ENCODE assay signal across 26 mouse cellular contexts in the genomic region with DNA sequence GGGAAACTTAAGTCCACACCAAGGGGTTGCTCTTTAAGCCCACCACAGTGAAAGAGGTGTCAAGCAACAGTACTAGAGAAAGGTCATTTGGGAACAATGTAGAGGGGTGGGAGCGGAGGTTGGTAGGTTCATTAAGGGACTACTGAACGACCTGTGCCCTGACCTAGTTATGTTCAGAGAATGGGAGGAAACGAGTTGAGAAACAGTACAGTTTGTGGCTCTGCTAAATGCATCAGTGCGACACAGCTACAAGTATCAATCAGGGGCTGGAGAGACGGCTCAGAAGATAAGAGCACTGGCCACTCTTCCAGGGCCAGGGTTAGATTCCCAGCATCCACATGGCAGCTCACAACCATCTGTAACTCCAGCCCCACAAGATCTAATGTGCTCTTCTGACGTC.
DNase-seq lines count a peak whose midpoint lies in the region; ATAC-seq lines count a peak whose summit lies in the region.
"Had no signal": no experiment of that assay in that cellular context is flagged by ENCODE, and none has a peak within 500 bp of the region (broad histone marks: within the 10 kb centered on the region; RNA-seq: fewer than 3 reads in every experiment).

No protein-coding gene starts in this region.

- WGBS in heart, embryonic 10.5 days, result 67% methylated on average over 6 of the region's 6 CpGs
- 71% methylated on average over 6 of the region's 6 CpGs for WGBS in embryonic facial prominence, embryonic 12.5 days
- 57% methylated on average over 6 of the region's 6 CpGs for WGBS in limb, embryonic 13.5 days
- 71% methylated on average over 6 of the region's 6 CpGs for WGBS in neural tube, embryonic 15.5 days

- intact Hi-C loops in heart, postnatal 10 days (cut with DNase I), result loop anchor here (2.0 kb wide), 1 partner anchor 85 kb away; a partner anchor contains a TSS

- H3K9me3 ChIP-seq in heart, embryonic 10.5 days, result no peaks in the 10 kb centered on the region
- no peaks in the 10 kb centered on the region for H3K9me3 ChIP-seq in embryonic facial prominence, embryonic 12.5 days
- H3K9me3 ChIP-seq in limb, embryonic 13.5 days, result no peaks in the 10 kb centered on the region
- H3K9me3 ChIP-seq in neural tube, embryonic 15.5 days (replicated peaks), result no peaks in the 10 kb centered on the region
- H3K9me3 ChIP-seq: embryonic facial prominence, embryonic 15.5 days; forebrain, embryonic 12.5 days; forebrain, embryonic 15.5 days; heart, embryonic 12.5 days; heart, embryonic 15.5 days; hindbrain, embryonic 10.5 days; hindbrain, embryonic 13.5 days; intestine, embryonic 15.5 days had no signal

- H3K4me1 ChIP-seq in heart, embryonic 10.5 days, result peaks cover 61% of the 10 kb centered on the region
- peaks cover 47% of the 10 kb centered on the region for H3K4me1 ChIP-seq in embryonic facial prominence, embryonic 12.5 days
- H3K4me1 ChIP-seq in limb, embryonic 13.5 days, result peaks cover 68% of the 10 kb centered on the region
- H3K4me1 ChIP-seq in neural tube, embryonic 15.5 days, result peaks cover 28% of the 10 kb centered on the region

- ATAC-seq in embryonic facial prominence, embryonic 12.5 days (ENCODE audit: insufficient number of reproducible peaks, insufficient read depth, low FRiP score, low TSS enrichment), result no peak
- no peak for ATAC-seq in limb, embryonic 13.5 days (ENCODE audit: low FRiP score, low read depth)
- ATAC-seq in neural tube, embryonic 15.5 days (ENCODE audit: low FRiP score), result no peak
- ATAC-seq: CD4-positive, CD25-positive, alpha-beta regulatory T cell, adult 4 months; forebrain, embryonic 15.5 days; hindbrain, embryonic 16.5 days; intestine, embryonic 15.5 days had no signal

- H3K27ac ChIP-seq in heart, embryonic 10.5 days, result no peak overlapping the region
- H3K27ac ChIP-seq in embryonic facial prominence, embryonic 12.5 days, result 0 out of 2 replicates have a peak overlapping the region, but pooled peaks have one; percentile 80
- H3K27ac ChIP-seq in limb, embryonic 13.5 days, result peak overlapping the region; percentile 15; the same call in 1 of the 2 replicates
- no peak overlapping the region for H3K27ac ChIP-seq in neural tube, embryonic 15.5 days (replicated peaks)
- H3K27ac ChIP-seq: forebrain, embryonic 12.5 days; forebrain, embryonic 15.5 days; heart, embryonic 15.5 days; hindbrain, embryonic 10.5 days; hindbrain, embryonic 13.5 days; intestine, embryonic 15.5 days had no signal

- no peak overlapping the region for H3K4me3 ChIP-seq in heart, embryonic 10.5 days
- no peak overlapping the region for H3K4me3 ChIP-seq in embryonic facial prominence, embryonic 12.5 days
- H3K4me3 ChIP-seq in limb, embryonic 13.5 days, result no peak overlapping the region
- H3K4me3 ChIP-seq in neural tube, embryonic 15.5 days (replicated peaks), result no peak overlapping the region
- H3K4me3 ChIP-seq: embryonic facial prominence, embryonic 15.5 days; erythroblast, embryonic 14.5 days; forebrain, embryonic 12.5 days; forebrain, embryonic 15.5 days; heart, embryonic 12.5 days; heart, embryonic 15.5 days; hindbrain, embryonic 10.5 days; hindbrain, embryonic 13.5 days; intestine, embryonic 15.5 days had no signal

- H3K4me2 ChIP-seq in embryonic facial prominence, embryonic 12.5 days (replicated peaks), result no peak overlapping the region
- no peak overlapping the region for H3K4me2 ChIP-seq in limb, embryonic 13.5 days (replicated peaks)
- no peak overlapping the region for H3K4me2 ChIP-seq in neural tube, embryonic 15.5 days
- H3K4me2 ChIP-seq: embryonic facial prominence, embryonic 15.5 days; forebrain, embryonic 12.5 days; forebrain, embryonic 15.5 days; heart, embryonic 12.5 days; heart, embryonic 15.5 days; hindbrain, embryonic 13.5 days; intestine, embryonic 15.5 days had no signal

- H3K27me3 ChIP-seq in heart, embryonic 10.5 days (ENCODE audit: insufficient read depth, poor library complexity, severe bottlenecking), result no peaks in the 10 kb centered on the region
- H3K27me3 ChIP-seq in embryonic facial prominence, embryonic 12.5 days, result no peaks in the 10 kb centered on the region
- H3K27me3 ChIP-seq in limb, embryonic 13.5 days, result no peaks in the 10 kb centered on the region
- no peaks in the 10 kb centered on the region for H3K27me3 ChIP-seq in neural tube, embryonic 15.5 days (replicated peaks)
- H3K27me3 ChIP-seq: embryonic facial prominence, embryonic 15.5 days; forebrain, embryonic 12.5 days; forebrain, embryonic 15.5 days; heart, embryonic 12.5 days; heart, embryonic 15.5 days; hindbrain, embryonic 13.5 days; intestine, embryonic 15.5 days had no signal

- peak; percentile 31 to 85 for DNase-seq in heart, adult 18-20 months
- DNase-seq in heart, postnatal 10 days, result no peak
- DNase-seq in heart, adult 9 months (ENCODE audit: low spot score in 2 of 2), result peak; percentile 52 to 80
- DNase-seq in heart, embryonic 10.5 days (ENCODE audit: low spot score), result no peak
- no peak for DNase-seq in kidney, adult 18-20 months
- DNase-seq: adrenal gland, adult 2 months; cerebellum, adult 11-12 months; cerebellum, adult 8-10 months; cerebellum, postnatal 10 days; cerebellum, postnatal 36 days; embryo, embryonic 11 days; gastrocnemius, postnatal 10 days had no signal

- no peaks in the 10 kb centered on the region for H3K36me3 ChIP-seq in heart, embryonic 10.5 days
- no peaks in the 10 kb centered on the region for H3K36me3 ChIP-seq in embryonic facial prominence, embryonic 12.5 days
- no peaks in the 10 kb centered on the region for H3K36me3 ChIP-seq in limb, embryonic 13.5 days
- no peaks in the 10 kb centered on the region for H3K36me3 ChIP-seq in neural tube, embryonic 15.5 days
- H3K36me3 ChIP-seq: embryonic facial prominence, embryonic 15.5 days; forebrain, embryonic 12.5 days; forebrain, embryonic 15.5 days; heart, embryonic 12.5 days; heart, embryonic 15.5 days; hindbrain, embryonic 10.5 days; hindbrain, embryonic 13.5 days; intestine, embryonic 15.5 days had no signal

- H3K9ac ChIP-seq in embryonic facial prominence, embryonic 12.5 days, result no peak overlapping the region
- no peak overlapping the region for H3K9ac ChIP-seq in limb, embryonic 13.5 days
- no peak overlapping the region for H3K9ac ChIP-seq in neural tube, embryonic 15.5 days (replicated peaks)
- H3K9ac ChIP-seq: embryonic facial prominence, embryonic 15.5 days; forebrain, embryonic 12.5 days; forebrain, embryonic 15.5 days; heart, embryonic 12.5 days; heart, embryonic 15.5 days; hindbrain, embryonic 13.5 days; intestine, embryonic 15.5 days had no signal

Comparison
In these comparisons a context has a peak if more than half of its experiments do, and no peak if none do; other contexts are left out.
1. DNase-seq: peak in heart, adult 18-20 months (2 of 2) and heart, adult 9 months (2 of 2); none in heart, postnatal 10 days (0 of 2), heart, embryonic 10.5 days (single experiment) and kidney, adult 18-20 months (single experiment).
2. H3K27ac ChIP-seq: peak in embryonic facial prominence, embryonic 12.5 days (single experiment) and limb, embryonic 13.5 days (single experiment); none in heart, embryonic 10.5 days (single experiment) and neural tube, embryonic 15.5 days (single experiment).